Mouse (Mus musculus) liver, postnatal 0 days (tissue): ENCODE data around the gene Lemd1.

ENCODE experiments used
- CTCF ChIP-seq: sonication (generic); IDR thresholded peaks from 2 replicates; pipeline ENCODE4 v1.5.1; 2016; ENCODE audit warnings: antibody characterized with exemption, low read depth
- EP300 ChIP-seq: IDR thresholded peaks from 2 replicates; pipeline ENCODE4 v1.6.1; 2016; ENCODE audit warnings: antibody characterized with exemption, low read depth, mild to moderate bottlenecking

DNA sequence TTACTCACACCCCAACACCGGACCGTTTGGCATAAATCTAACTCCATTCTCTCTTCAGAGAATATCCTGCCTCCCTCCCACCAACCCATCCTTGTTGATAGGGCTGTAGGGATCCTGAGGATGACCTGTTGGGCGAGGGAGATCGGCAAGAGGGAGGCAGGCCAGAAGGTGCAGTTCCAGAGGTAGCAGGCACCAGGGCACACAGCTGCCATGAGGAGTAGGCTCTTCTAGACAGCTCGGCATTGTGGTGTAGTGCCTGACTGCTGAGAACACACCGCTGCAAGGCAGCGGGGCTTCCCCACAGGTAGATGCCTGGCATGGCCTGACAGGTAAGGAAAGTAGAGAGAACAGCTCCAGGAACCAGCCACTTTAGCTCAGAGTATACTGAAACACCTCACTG is 33.4 kb upstream of the Lemd1 start:
- TF ChIP-seq EP300, result no peak
- TF ChIP-seq CTCF, result no peak
